Mouse (Mus musculus): ENCODE measurements around the gene Rfc1. TPM values are rescaled to one million over a fixed set of nuclear protein-coding genes. Genes with fewer than 3 reads are reported as not detected.
A peak's percentile ranks its signal among the peaks of the same experiment; 100 is the strongest.

The Rfc1 gene
- polyA plus RNA-seq, 1 experiment from 2014 or later = 27.1 TPM

DNA sequence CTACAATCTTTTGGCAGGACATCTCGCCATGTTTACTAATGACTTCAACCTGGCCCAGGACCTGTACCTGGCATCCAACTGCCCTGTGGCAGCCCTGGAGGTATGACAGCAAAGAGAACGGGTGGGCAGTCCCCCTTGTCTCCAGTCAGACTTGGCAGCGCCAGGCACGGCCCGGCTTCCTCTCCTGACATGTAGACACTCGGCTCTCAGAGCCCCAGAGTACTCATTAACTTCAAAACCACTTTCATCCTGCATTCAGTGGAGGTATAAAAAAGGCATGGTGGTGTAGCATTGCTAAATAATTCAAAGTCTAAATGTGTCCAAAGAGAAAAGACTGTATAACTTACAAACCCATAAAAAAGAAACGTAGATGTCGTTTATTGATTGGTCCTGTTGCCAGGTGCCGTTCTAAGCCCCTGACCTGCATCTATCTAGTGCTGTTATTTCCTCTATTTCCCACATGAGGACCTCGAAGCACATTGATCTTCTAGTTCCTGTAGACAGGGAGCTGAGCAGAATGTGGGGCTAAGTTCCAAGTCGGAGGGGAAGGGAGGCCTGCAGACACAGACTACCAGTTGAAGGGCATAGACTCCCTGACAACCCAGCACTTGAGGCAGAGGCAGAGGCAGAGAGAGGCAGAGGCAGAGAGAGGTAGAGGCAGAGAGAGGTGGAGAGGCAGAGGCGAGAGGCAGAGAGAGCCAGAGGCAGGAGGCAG lies 104.0 kb downstream of the Rfc1 start:
- H3K9ac ChIP-seq = no peak overlapping the region
- H3K4me1 ChIP-seq = no peaks in the 10 kb centered on the region
- H3K4me3 ChIP-seq = no peak overlapping the region
- H3K36me3 ChIP-seq (replicated peaks) = peaks cover 10% of the 10 kb centered on the region
- H3K4me2 ChIP-seq = no peak overlapping the region
- H3K27me3 ChIP-seq (replicated peaks) = no peaks in the 10 kb centered on the region
- H3K9me3 ChIP-seq = no peaks in the 10 kb centered on the region
- H3K27ac ChIP-seq = peak overlapping the region; percentile 70
- ATAC-seq (replicated peaks) = peak; percentile 88
- 67% methylated on average over 12 of the region's 12 CpGs for WGBS

GRCm38 (mm10) chr5:65224056-65224455 lies 111.4 kb downstream of the Rfc1 start:
- 93% methylated on average over 5 of the region's 5 CpGs for WGBS
- Histone ChIP-seq H3K4me1 (no peaks in the 10 kb centered on the region), H3K27ac (no peak overlapping the region), H3K27me3 (replicated peaks) (no peaks in the 10 kb centered on the region), H3K9ac (no peak overlapping the region), H3K9me3 (no peaks in the 10 kb centered on the region), H3K4me2 (no peak overlapping the region), H3K36me3 (replicated peaks) (peaks cover 15% of the 10 kb centered on the region; the same call in 1 of the 2 replicates), H3K4me3 (no peak overlapping the region)
- no peak for ATAC-seq (replicated peaks)

- no peak overlapping the region for H3K9ac ChIP-seq
- ATAC-seq (replicated peaks) = no peak
- H3K9me3 ChIP-seq = no peaks in the 10 kb centered on the region
Measured at GRCm38 (mm10) chr5:65221037-65221436, 114.4 kb downstream of the Rfc1 start.

DNA sequence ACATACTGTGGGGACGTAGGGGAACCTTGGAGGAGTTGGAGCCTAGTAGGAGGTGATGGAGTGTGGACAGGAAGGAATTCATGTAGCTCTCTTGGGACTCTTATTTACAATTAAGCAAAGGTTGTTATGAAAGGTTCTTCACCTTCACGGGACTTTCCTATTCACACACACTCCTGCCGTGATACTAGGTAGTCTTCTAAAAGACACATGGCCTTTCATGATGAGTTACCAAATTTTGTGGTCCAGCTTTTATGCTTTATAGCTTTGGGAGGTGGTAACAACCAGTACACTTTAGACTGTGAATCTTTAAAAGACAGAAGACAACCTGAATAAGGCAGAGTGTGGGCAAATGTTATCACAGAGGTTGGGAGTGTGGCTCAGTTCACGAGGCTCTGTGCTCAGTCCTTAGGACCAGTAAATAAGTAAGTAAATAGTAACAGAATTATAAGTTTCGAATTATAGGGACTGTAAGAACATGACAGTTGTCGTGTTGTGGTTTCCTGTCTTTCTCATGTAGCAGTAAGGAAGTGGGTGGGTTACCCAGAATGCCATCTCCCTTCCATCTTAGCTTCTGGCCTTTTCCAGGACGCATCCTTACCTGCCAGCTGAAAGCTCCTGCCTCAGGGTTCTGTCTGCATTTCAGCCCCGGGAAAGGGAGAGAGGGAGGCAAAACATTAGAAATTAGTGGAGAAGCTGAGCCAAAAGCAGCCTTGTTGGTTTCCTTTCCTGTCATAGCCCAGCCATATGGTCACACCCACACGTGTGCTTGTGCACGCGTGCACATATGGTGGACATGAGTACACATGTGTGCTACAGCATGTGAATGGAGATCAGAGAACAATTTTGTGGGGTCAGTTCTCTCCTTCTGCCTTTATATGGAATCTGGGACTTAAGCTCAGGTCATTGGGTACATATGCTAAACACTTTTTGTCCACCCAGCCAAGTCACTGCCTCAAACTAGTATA lies 117.9 kb downstream of the Rfc1 start:
- ATAC-seq (replicated peaks) = no peak
- 94% methylated on average over 11 of the region's 11 CpGs for WGBS
- H3K9ac ChIP-seq = no peak overlapping the region
- no peak overlapping the region for H3K4me3 ChIP-seq
- no peaks in the 10 kb centered on the region for H3K27me3 ChIP-seq (replicated peaks)
- H3K9me3 ChIP-seq = no peaks in the 10 kb centered on the region
- H3K4me2 ChIP-seq = no peak overlapping the region
- H3K4me1 ChIP-seq = no peaks in the 10 kb centered on the region
- no peak overlapping the region for H3K27ac ChIP-seq
- no peaks in the 10 kb centered on the region for H3K36me3 ChIP-seq (replicated peaks)

More at GRCm38 (mm10) chr5:65221037-65221436, 114.4 kb downstream of the Rfc1 start:
- no peaks in the 10 kb centered on the region for H3K27me3 ChIP-seq (replicated peaks)
- no peaks in the 10 kb centered on the region for H3K4me1 ChIP-seq
- peaks cover 13% of the 10 kb centered on the region; the same call in 1 of the 2 replicates for H3K36me3 ChIP-seq (replicated peaks)
- no peak overlapping the region for H3K4me2 ChIP-seq
- no peak overlapping the region for H3K27ac ChIP-seq
- WGBS = 92% methylated on average over 7 of the region's 7 CpGs
- no peak overlapping the region for H3K4me3 ChIP-seq

DNA sequence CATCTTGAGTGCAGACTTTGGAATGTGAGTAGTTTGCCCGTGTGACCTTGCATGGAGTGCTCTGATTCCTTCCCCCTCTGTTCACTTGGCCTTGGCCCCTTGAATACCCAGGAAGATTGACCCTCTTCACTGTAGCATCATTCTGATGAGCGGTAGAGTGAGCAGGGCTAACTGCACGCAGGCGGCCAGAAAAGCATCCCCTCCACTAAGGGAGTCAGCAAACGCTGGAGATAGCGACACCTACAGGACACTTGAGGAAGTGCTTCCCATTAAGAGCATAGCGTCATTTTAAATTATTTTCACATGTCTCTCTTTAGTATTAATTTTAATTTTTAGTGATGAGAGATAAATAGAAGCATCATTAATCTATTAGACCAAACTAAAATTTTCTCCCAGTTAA lies 122.1 kb downstream of the Rfc1 start:
- ATAC-seq (replicated peaks) = peak; percentile 69; the same call in 1 of the 2 replicates
- no peak overlapping the region for H3K4me3 ChIP-seq

More for the DNA sequence above, 122.1 kb downstream of the Rfc1 start:
- no peaks in the 10 kb centered on the region for H3K36me3 ChIP-seq (replicated peaks)
- no peaks in the 10 kb centered on the region for H3K4me1 ChIP-seq
- H3K4me2 ChIP-seq = no peak overlapping the region
- no peaks in the 10 kb centered on the region for H3K9me3 ChIP-seq
- H3K27me3 ChIP-seq (replicated peaks) = no peaks in the 10 kb centered on the region
- H3K9ac ChIP-seq = no peak overlapping the region
- no peak overlapping the region for H3K27ac ChIP-seq
- 17% methylated on average over 7 of the region's 7 CpGs for WGBS

Other genes with a start within 250 kb of the Rfc1 start
- gene Tmem156, start 243.5 kb downstream of the Rfc1 start, polyA plus RNA-seq (2015; fragmentation: Nextera tagmentation; extraction: Ambion mirVana) = 0.11 and 0.22 TPM in 2 replicates
- gene Klhl5, start 228.1 kb downstream of the Rfc1 start, polyA plus RNA-seq (2015; fragmentation: Nextera tagmentation; extraction: Ambion mirVana) = 51.9 and 53.0 TPM in 2 replicates
- 12.7 and 15.2 TPM in 2 replicates for gene Wdr19, start 136.0 kb downstream of the Rfc1 start, polyA plus RNA-seq (2015; fragmentation: Nextera tagmentation; extraction: Ambion mirVana)
- 0.13 TPM in 2 replicates for gene Klb, start 12.6 kb upstream of the Rfc1 start, polyA plus RNA-seq (2015; fragmentation: Nextera tagmentation; extraction: Ambion mirVana)
- gene Rpl9, start 55.8 kb upstream of the Rfc1 start, polyA plus RNA-seq (2015; fragmentation: Nextera tagmentation; extraction: Ambion mirVana) = 541 and 561 TPM in 2 replicates
- gene Lias, start 55.8 kb upstream of the Rfc1 start, polyA plus RNA-seq (2015; fragmentation: Nextera tagmentation; extraction: Ambion mirVana) = 62.5 and 67.8 TPM in 2 replicates
- 41.1 and 45.6 TPM in 2 replicates for gene Ugdh, start 100.3 kb upstream of the Rfc1 start, polyA plus RNA-seq (2015; fragmentation: Nextera tagmentation; extraction: Ambion mirVana)
- gene Gm43552, start 157.2 kb upstream of the Rfc1 start, polyA plus RNA-seq (2015; fragmentation: Nextera tagmentation; extraction: Ambion mirVana) = 1.1 TPM in 1 of 2 replicates, not detected in the other
- 174 and 193 TPM in 2 replicates for gene Smim14, start 201.5 kb upstream of the Rfc1 start, polyA plus RNA-seq (2015; fragmentation: Nextera tagmentation; extraction: Ambion mirVana)
- 190 and 191 TPM in 2 replicates for gene Ube2k, start 201.6 kb upstream of the Rfc1 start, polyA plus RNA-seq (2015; fragmentation: Nextera tagmentation; extraction: Ambion mirVana)